Mouse (Mus musculus): ENCODE data around the gene Cdkl4.

The Cdkl4 gene

GRCm38 (mm10) chr17:80517244-80517643 lies 60.4 kb downstream of the Cdkl4 start:
- no peak for DNase-seq (ENCODE audit: low read depth, low spot score)

- DNase-seq (ENCODE audit: low read depth, low spot score), result no peak
Observed at GRCm38 (mm10) chr17:80515956-80516355, 61.7 kb downstream of the Cdkl4 start.

GRCm38 (mm10) chr17:80515513-80515912 lies 62.1 kb downstream of the Cdkl4 start:
- DNase-seq (ENCODE audit: low read depth, low spot score), result no peak

GRCm38 (mm10) chr17:80513766-80514165 lies 63.8 kb downstream of the Cdkl4 start:
- no peak for DNase-seq (ENCODE audit: low read depth, low spot score)

GRCm38 (mm10) chr17:80510459-80510855 lies 67.2 kb downstream of the Cdkl4 start:
- no peak for DNase-seq (ENCODE audit: low read depth, low spot score)

- no peak for DNase-seq (ENCODE audit: low read depth, low spot score)
Observed at GRCm38 (mm10) chr17:80509494-80510458, 67.8 kb downstream of the Cdkl4 start.

GRCm38 (mm10) chr17:80505766-80506165 lies 71.8 kb downstream of the Cdkl4 start:
- DNase-seq (ENCODE audit: low read depth, low spot score), result no peak

GRCm38 (mm10) chr17:80505342-80505741 lies 72.3 kb downstream of the Cdkl4 start:
- DNase-seq (ENCODE audit: low read depth, low spot score), result no peak

- no peak for DNase-seq (ENCODE audit: low read depth, low spot score)
Observed at GRCm38 (mm10) chr17:80501805-80502172, 75.8 kb downstream of the Cdkl4 start.

GRCm38 (mm10) chr17:80501037-80501804 lies 76.4 kb downstream of the Cdkl4 start:
- no peak for DNase-seq (ENCODE audit: low read depth, low spot score)

GRCm38 (mm10) chr17:80500025-80500424 lies 77.6 kb downstream of the Cdkl4 start:
- DNase-seq (ENCODE audit: low read depth, low spot score), result no peak

GRCm38 (mm10) chr17:80498600-80499268 lies 78.9 kb downstream of the Cdkl4 start:
- DNase-seq (ENCODE audit: low read depth, low spot score), result no peak

- DNase-seq (ENCODE audit: low read depth, low spot score), result no peak
Observed at GRCm38 (mm10) chr17:80497183-80497601, 80.4 kb downstream of the Cdkl4 start.

- no peak for DNase-seq (ENCODE audit: low read depth, low spot score)
Observed at GRCm38 (mm10) chr17:80496607-80497170, 80.9 kb downstream of the Cdkl4 start.

- DNase-seq (ENCODE audit: low read depth, low spot score), result no peak
Observed at GRCm38 (mm10) chr17:80496185-80496584, 81.4 kb downstream of the Cdkl4 start.

GRCm38 (mm10) chr17:80493891-80494290 lies 83.7 kb downstream of the Cdkl4 start:
- no peak for DNase-seq (ENCODE audit: low read depth, low spot score)

- DNase-seq (ENCODE audit: low read depth, low spot score), result no peak
Observed at GRCm38 (mm10) chr17:80492811-80493210, 84.8 kb downstream of the Cdkl4 start.

GRCm38 (mm10) chr17:80492274-80492673 lies 85.3 kb downstream of the Cdkl4 start:
- no peak for DNase-seq (ENCODE audit: low read depth, low spot score)

- DNase-seq (ENCODE audit: low read depth, low spot score), result no peak
Observed at GRCm38 (mm10) chr17:80490166-80490565, 87.4 kb downstream of the Cdkl4 start.

- DNase-seq (ENCODE audit: low read depth, low spot score), result no peak
Observed at GRCm38 (mm10) chr17:80488918-80489317, 88.7 kb downstream of the Cdkl4 start.

GRCm38 (mm10) chr17:80485160-80485559 lies 92.5 kb downstream of the Cdkl4 start:
- no peak for DNase-seq (ENCODE audit: low read depth, low spot score)

GRCm38 (mm10) chr17:80480855-80481224 lies 96.8 kb downstream of the Cdkl4 start:
- DNase-seq (ENCODE audit: low read depth, low spot score), result no peak

Measured in skeletal muscle tissue, adult 2 months (tissue).